Mouse (Mus musculus): Measurements from ENCODE around the gene Cdrt4.

GRCm38 (mm10) chr11:62954766-62955165, 3.8 kb downstream of the Cdrt4 start:
- TF ChIP-seq POLR2A (IDR thresholded peaks at IDR 0.05; ENCODE audit: borderline replicate concordance, control insufficient read depth, low read depth, low read length) (no peak), CTCF (IDR thresholded peaks at IDR 0.05; ENCODE audit: control insufficient read depth, insufficient read depth, low read length) (no peak)
